7 mouse cellular contexts compared by ENCODE assay signal in genomic region chr4:53714051-53714814, GRCm38 (mm10). TPM values are rescaled to one million over a fixed set of nuclear protein-coding genes. Genes with fewer than 3 reads are reported as not detected.
DNase-seq lines count a peak whose midpoint lies in the region; ATAC-seq lines count a peak whose summit lies in the region.

No protein-coding gene starts in this region.

- no peaks in the 10 kb centered on the region for H3K27me3 ChIP-seq in intestine, embryonic 15.5 days (replicated peaks)
- H3K27me3 ChIP-seq in midbrain, embryonic 10.5 days (ENCODE audit: low read depth, poor library complexity, severe bottlenecking) = no peaks in the 10 kb centered on the region

- H3K36me3 ChIP-seq in intestine, embryonic 15.5 days = no peaks in the 10 kb centered on the region
- 0 out of 2 replicates have a peak, but pooled peaks cover 7% of the 10 kb centered on the region for H3K36me3 ChIP-seq in midbrain, embryonic 10.5 days

- H3K4me1 ChIP-seq in intestine, embryonic 15.5 days (replicated peaks) = no peaks in the 10 kb centered on the region
- H3K4me1 ChIP-seq in midbrain, embryonic 10.5 days = peaks cover 12% of the 10 kb centered on the region

- H3K27ac ChIP-seq in intestine, embryonic 15.5 days = peak overlapping the region; percentile 68
- H3K27ac ChIP-seq in midbrain, embryonic 10.5 days (replicated peaks) = peak overlapping the region; percentile 95

- H3K4me2 ChIP-seq in intestine, embryonic 15.5 days (replicated peaks) = peak overlapping the region; percentile 94

- peak; percentile 96 for ATAC-seq in intestine, embryonic 15.5 days

- WGBS in intestine, embryonic 15.5 days = 4% methylated on average over 58 of the region's 58 CpGs
- WGBS in midbrain, embryonic 10.5 days = 10% methylated on average over 58 of the region's 58 CpGs

- peak overlapping the region; percentile 82 for H3K9ac ChIP-seq in intestine, embryonic 15.5 days

- intact Hi-C loops in gastrocnemius, postnatal 36 days (cut with DNase I) = loop anchor here (5.0 kb wide), 1 partner anchor 112 kb away; no protein-coding TSS in a partner anchor
- intact Hi-C loops in left cerebral cortex, postnatal 25 days (cut with DNase I) = no loop called here

- DNase-seq in adrenal gland, adult 2 months = peak; percentile 92
- peak; percentile 89 for DNase-seq in embryo, embryonic 11.5 days (ENCODE audit: low read depth, low spot score)
- peak; percentile 80 to 81 for DNase-seq in gastrocnemius, postnatal 36 days
- peak; percentile 93 to 95 for DNase-seq in left cerebral cortex, postnatal 25 days (ENCODE audit: low spot score in 2 of 2)
- peak; percentile 94 for DNase-seq in midbrain, embryonic 10.5 days (ENCODE audit: low spot score)
- DNase-seq in right cerebral cortex, postnatal 4 days = peak; percentile 93

- peak overlapping the region; percentile 82 for H3K4me3 ChIP-seq in intestine, embryonic 15.5 days (replicated peaks)
- H3K4me3 ChIP-seq in midbrain, embryonic 10.5 days = peak overlapping the region; percentile 66

- H3K9me3 ChIP-seq in intestine, embryonic 15.5 days = no peaks in the 10 kb centered on the region
- H3K9me3 ChIP-seq in midbrain, embryonic 10.5 days (replicated peaks) = no peaks in the 10 kb centered on the region

RNA-seq across cellular contexts. Expression of gene Fktn, which starts 0.4 kb away (rescaled TPM):
- 10 to 100 TPM; 14.1 to 14.9 TPM for total RNA-seq in adrenal gland, adult 2 months (2021)
- 2.4 and 3.0 TPM in 2 replicates for polyA plus RNA-seq in adrenal gland, adult 2 months (2012; rRNA removed)
- total RNA-seq in gastrocnemius, postnatal 36 days (2021) = 1 to 10 TPM; 6.0 to 6.9 TPM
- 14.8 and 15.9 TPM in 2 replicates for polyA plus RNA-seq in intestine, embryonic 15.5 days (2015; fragmentation: Nextera tagmentation; extraction: Ambion mirVana)
- 10 to 100 TPM; 29.0 to 31.8 TPM for total RNA-seq in left cerebral cortex, postnatal 25 days (2021)
- polyA plus RNA-seq in midbrain, embryonic 10.5 days (2016; fragmentation: Nextera tagmentation; extraction: Ambion mirVana) = 25.4 and 27.9 TPM in 2 replicates

Comparison
In these comparisons a context has a peak if more than half of its experiments do, and no peak if none do; other contexts are left out.
1. Peak in every context shown above with its lines: DNase-seq, ATAC-seq, H3K4me3 ChIP-seq and H3K27ac ChIP-seq.